Mouse (Mus musculus): ENCODE results near the gene Stxbp2. TPM values are rescaled to one million over a fixed set of nuclear protein-coding genes. Genes with fewer than 3 reads are reported as not detected.

Stxbp2 gene
- polyA plus RNA-seq, 1 experiment from 2014 or later, result 76.5 TPM

DNA sequence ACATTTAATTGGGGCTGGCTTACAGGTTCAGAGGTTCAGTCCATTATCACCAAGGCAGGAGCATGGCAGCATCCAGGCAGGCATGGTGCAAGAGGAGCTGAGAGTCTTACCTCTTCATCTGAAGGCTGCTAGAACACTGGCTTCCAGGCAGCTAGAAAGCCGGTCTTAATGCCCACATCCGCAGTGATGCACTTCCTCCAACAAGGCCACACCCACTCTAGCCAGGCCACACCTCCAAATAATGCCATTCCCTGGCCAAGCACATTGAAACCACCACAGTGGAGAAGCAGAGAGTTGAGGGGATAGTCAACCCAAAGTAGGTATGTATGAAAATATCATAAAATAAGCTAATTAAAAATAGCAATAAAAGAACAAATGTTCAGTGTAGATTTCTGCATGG is 39.6 kb downstream of the Stxbp2 start:
- 49% methylated on average over 2 of the region's 2 CpGs for WGBS (ENCODE audit: insufficient replicate concordance)
- no peaks in the 10 kb centered on the region; the same call in 1 of the 2 replicates for H3K27me3 ChIP-seq (replicated peaks)
- peaks cover 8% of the 10 kb centered on the region for H3K4me1 ChIP-seq
- no peaks in the 10 kb centered on the region for H3K36me3 ChIP-seq
- H3K9ac ChIP-seq, result no peak overlapping the region
- H3K4me3 ChIP-seq, result no peak overlapping the region
- H3K9me3 ChIP-seq (replicated peaks), result no peaks in the 10 kb centered on the region
- ATAC-seq, result no peak
- no peak overlapping the region for H3K4me2 ChIP-seq
- H3K27ac ChIP-seq, result no peak overlapping the region

GRCm38 (mm10) chr8:3671980-3672491 is 41.3 kb downstream of the Stxbp2 start, which contains the start of gene Fcor:
Gene Fcor (minus strand): TSS chr8:3672362.
- Histone ChIP-seq H3K27ac (no peak within 1 kb of the TSS; the same call in 1 of the 2 replicates), H3K4me3 (peak within 1 kb of the TSS; percentile 58), H3K36me3 (no peaks in the 10 kb centered on the region), H3K4me2 (peak within 1 kb of the TSS; percentile 73), H3K4me1 (peaks cover 16% of the 10 kb centered on the region), H3K27me3 (replicated peaks) (no peaks in the 10 kb centered on the region; the same call in 1 of the 2 replicates), H3K9ac (peak within 1 kb of the TSS; percentile 68), H3K9me3 (replicated peaks) (no peaks in the 10 kb centered on the region)
- peak; percentile 67 for ATAC-seq
- WGBS (ENCODE audit: insufficient replicate concordance), result under 1% methylated on average over 23 of the region's 23 CpGs

DNA sequence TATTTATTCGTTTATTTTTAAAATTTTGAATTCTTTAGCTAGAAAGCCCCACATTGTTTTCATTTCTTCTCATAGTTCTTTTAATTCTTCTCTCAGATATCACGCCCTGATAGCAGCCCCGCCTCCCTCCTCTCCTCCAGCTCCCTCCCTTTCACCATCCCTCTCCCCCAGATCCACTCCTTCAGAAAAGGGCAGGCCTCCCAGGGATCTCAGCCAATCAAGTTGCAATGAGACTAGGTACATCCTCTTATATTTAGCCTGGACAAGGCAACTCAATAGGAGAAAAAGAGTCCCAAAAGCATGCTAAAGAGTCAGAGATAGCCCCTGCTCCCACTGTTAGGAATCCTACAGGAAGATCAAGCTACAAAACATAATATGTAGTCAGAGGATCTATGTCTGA is 43.9 kb downstream of the Stxbp2 start:
- H3K9me3 ChIP-seq (replicated peaks), result no peaks in the 10 kb centered on the region
- H3K27ac ChIP-seq, result no peak overlapping the region
- H3K36me3 ChIP-seq, result peaks cover 13% of the 10 kb centered on the region
- 70% methylated on average over 3 of the region's 3 CpGs for WGBS (ENCODE audit: insufficient replicate concordance)
- no peaks in the 10 kb centered on the region for H3K27me3 ChIP-seq (replicated peaks)
- no peak overlapping the region for H3K4me2 ChIP-seq
- peaks cover 26% of the 10 kb centered on the region for H3K4me1 ChIP-seq
- H3K4me3 ChIP-seq, result no peak overlapping the region
- no peak for ATAC-seq
- no peak overlapping the region for H3K9ac ChIP-seq

- peak within 1 kb of the TSS; percentile 86 for H3K9ac ChIP-seq
- peak within 1 kb of the TSS; percentile 87 for H3K27ac ChIP-seq
- peak within 1 kb of the TSS; percentile 83 for H3K4me2 ChIP-seq
- peaks cover 30% of the 10 kb centered on the region for H3K36me3 ChIP-seq
- H3K27me3 ChIP-seq (replicated peaks), result no peaks in the 10 kb centered on the region
- peaks cover 26% of the 10 kb centered on the region for H3K4me1 ChIP-seq
- peak within 1 kb of the TSS; percentile 75 for H3K4me3 ChIP-seq
- peak; percentile 89 for ATAC-seq
- no peaks in the 10 kb centered on the region for H3K9me3 ChIP-seq (replicated peaks)
- 1% methylated on average over 61 of the region's 61 CpGs for WGBS (ENCODE audit: insufficient replicate concordance)
Observed at GRCm38 (mm10) chr8:3676131-3676992, 45.6 kb downstream of the Stxbp2 start, which contains the start of gene Trappc5. Gene Trappc5 (plus strand): TSS chr8:3676299.

GRCm38 (mm10) chr8:3676993-3677579 is 46.3 kb downstream of the Stxbp2 start:
- H3K36me3 ChIP-seq, result peaks cover 33% of the 10 kb centered on the region
- no peaks in the 10 kb centered on the region for H3K27me3 ChIP-seq (replicated peaks)
- peak overlapping the region; percentile 83 for H3K4me2 ChIP-seq
- peak overlapping the region; percentile 87 for H3K27ac ChIP-seq
- H3K9me3 ChIP-seq (replicated peaks), result no peaks in the 10 kb centered on the region
- 1% methylated on average over 15 of the region's 15 CpGs for WGBS (ENCODE audit: insufficient replicate concordance)
- peak overlapping the region; percentile 75 for H3K4me3 ChIP-seq
- peak; percentile 17 for ATAC-seq
- peaks cover 25% of the 10 kb centered on the region for H3K4me1 ChIP-seq
- H3K9ac ChIP-seq, result peak overlapping the region; percentile 86

DNA sequence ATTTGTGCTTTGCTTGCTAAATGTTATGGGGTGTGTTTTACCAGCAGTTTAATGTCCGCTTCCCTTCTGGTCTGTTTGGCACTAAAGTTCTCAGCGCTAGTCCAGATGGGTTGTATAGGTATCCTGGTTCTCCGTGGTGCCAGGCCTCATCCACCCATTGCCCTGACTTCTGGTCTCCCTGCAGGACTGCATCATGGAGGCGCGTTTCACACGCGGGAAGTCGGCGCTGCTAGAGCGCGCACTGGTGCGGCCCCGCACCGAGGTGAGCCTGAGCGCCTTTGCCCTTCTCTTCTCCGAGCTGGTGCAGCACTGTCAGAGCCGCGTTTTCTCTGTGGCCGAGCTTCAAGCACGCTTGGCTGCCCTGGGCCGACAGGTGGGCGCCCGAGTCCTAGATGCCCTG is 48.1 kb downstream of the Stxbp2 start:
- Histone ChIP-seq H3K4me1 (peaks cover 18% of the 10 kb centered on the region), H3K4me3 (no peak overlapping the region), H3K9ac (no peak overlapping the region), H3K9me3 (replicated peaks) (no peaks in the 10 kb centered on the region), H3K36me3 (peaks cover 36% of the 10 kb centered on the region), H3K4me2 (no peak overlapping the region), H3K27ac (no peak overlapping the region), H3K27me3 (replicated peaks) (no peaks in the 10 kb centered on the region)
- ATAC-seq, result no peak
- WGBS (ENCODE audit: insufficient replicate concordance), result 90% methylated on average over 23 of the region's 23 CpGs

DNA sequence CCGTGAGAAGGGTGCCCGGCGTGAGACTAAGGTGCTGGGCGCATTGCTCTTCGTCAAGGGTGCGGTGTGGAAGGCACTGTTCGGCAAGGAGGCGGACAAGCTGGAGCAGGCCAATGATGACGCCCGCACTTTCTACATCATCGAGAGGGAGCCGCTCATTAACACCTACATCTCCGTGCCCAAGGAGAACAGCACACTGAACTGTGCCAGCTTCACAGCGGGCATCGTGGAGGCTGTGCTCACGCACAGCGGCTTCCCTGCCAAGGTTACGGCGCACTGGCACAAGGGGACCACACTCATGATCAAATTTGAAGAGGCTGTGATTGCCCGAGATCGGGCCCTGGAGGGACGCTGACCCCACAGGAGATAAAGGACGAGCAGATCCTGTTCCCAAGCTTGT is 48.5 kb downstream of the Stxbp2 start:
- Histone ChIP-seq H3K9me3 (replicated peaks) (no peaks in the 10 kb centered on the region), H3K4me1 (peaks cover 18% of the 10 kb centered on the region), H3K4me2 (no peak overlapping the region), H3K4me3 (no peak overlapping the region), H3K27me3 (replicated peaks) (no peaks in the 10 kb centered on the region), H3K9ac (no peak overlapping the region), H3K27ac (no peak overlapping the region), H3K36me3 (peaks cover 36% of the 10 kb centered on the region)
- ATAC-seq, result no peak
- 89% methylated on average over 23 of the region's 23 CpGs for WGBS (ENCODE audit: insufficient replicate concordance)

- Histone ChIP-seq H3K4me3 (no peak overlapping the region), H3K36me3 (peaks cover 36% of the 10 kb centered on the region), H3K4me1 (peaks cover 18% of the 10 kb centered on the region), H3K4me2 (no peak overlapping the region), H3K27ac (no peak overlapping the region), H3K27me3 (replicated peaks) (no peaks in the 10 kb centered on the region), H3K9ac (no peak overlapping the region), H3K9me3 (replicated peaks) (no peaks in the 10 kb centered on the region)
- 80% methylated on average over 5 of the region's 5 CpGs for WGBS (ENCODE audit: insufficient replicate concordance)
- ATAC-seq, result no peak
Observed at GRCm38 (mm10) chr8:3679656-3680055, 48.9 kb downstream of the Stxbp2 start.

- peaks cover 36% of the 10 kb centered on the region for H3K36me3 ChIP-seq
- 76% methylated on average over 5 of the region's 5 CpGs for WGBS (ENCODE audit: insufficient replicate concordance)
- H3K27me3 ChIP-seq (replicated peaks), result no peaks in the 10 kb centered on the region
- H3K4me1 ChIP-seq, result peaks cover 6% of the 10 kb centered on the region
- H3K9ac ChIP-seq, result no peak overlapping the region
- no peak for ATAC-seq
- H3K4me2 ChIP-seq, result no peak overlapping the region
- H3K4me3 ChIP-seq, result no peak overlapping the region
- no peak overlapping the region for H3K27ac ChIP-seq
- H3K9me3 ChIP-seq (replicated peaks), result no peaks in the 10 kb centered on the region
Observed at GRCm38 (mm10) chr8:3682435-3682834, 51.7 kb downstream of the Stxbp2 start.

GRCm38 (mm10) chr8:3683408-3684176 is 52.8 kb downstream of the Stxbp2 start:
- peaks cover 34% of the 10 kb centered on the region for H3K36me3 ChIP-seq
- no peak overlapping the region for H3K27ac ChIP-seq
- no peaks in the 10 kb centered on the region for H3K4me1 ChIP-seq
- H3K9ac ChIP-seq, result no peak overlapping the region
- no peak overlapping the region for H3K4me3 ChIP-seq
- no peak for ATAC-seq
- H3K9me3 ChIP-seq (replicated peaks), result no peaks in the 10 kb centered on the region
- H3K4me2 ChIP-seq, result no peak overlapping the region
- no peaks in the 10 kb centered on the region for H3K27me3 ChIP-seq (replicated peaks)
- WGBS (ENCODE audit: insufficient replicate concordance), result 59% methylated on average over 6 of the region's 6 CpGs

- Histone ChIP-seq H3K4me3 (no peak overlapping the region), H3K4me1 (no peaks in the 10 kb centered on the region), H3K4me2 (no peak overlapping the region), H3K9me3 (replicated peaks) (no peaks in the 10 kb centered on the region), H3K9ac (no peak overlapping the region), H3K27ac (no peak overlapping the region), H3K36me3 (peaks cover 24% of the 10 kb centered on the region), H3K27me3 (replicated peaks) (no peaks in the 10 kb centered on the region)
- ATAC-seq, result no peak; the same call in 1 of the 2 replicates
Observed at GRCm38 (mm10) chr8:3684530-3684929, 53.8 kb downstream of the Stxbp2 start.
